Mouse (Mus musculus) heart, adult 2 months (tissue): ENCODE data around the gene Samd15. TPM values are rescaled to one million over a fixed set of nuclear protein-coding genes. Genes with fewer than 3 reads are reported as not detected.

Source experiments
- DNase-seq, 2 experiments: peaks; one replicate each; pipeline ENCODE4 v3.0.0; 2021
- H3K27ac ChIP-seq: fragments of 200-600 bp; 2 replicates; pipeline ENCODE4 v1.8.1; 2022
- H3K27me3 ChIP-seq: fragments of 200-500 bp; 2 replicates; pipeline ENCODE4 v1.6.1; 2012; ENCODE audit warnings: mild to moderate bottlenecking, low read length, inconsistent platforms, mixed read lengths; ENCODE audit not compliant: control insufficient read depth, insufficient read depth
- H3K36me3 ChIP-seq: fragments of 200-500 bp; 2 replicates; pipeline ENCODE4 v1.6.1; 2012; ENCODE audit warnings: low read length, inconsistent platforms; ENCODE audit not compliant: control insufficient read depth, insufficient read depth
- H3K4me1 ChIP-seq: fragments of 200-500 bp; 2 replicates; pipeline ENCODE4 v1.6.1; 2011; ENCODE audit warnings: low read length; ENCODE audit not compliant: control insufficient read depth, insufficient read depth
- H3K4me3 ChIP-seq: fragments of 200-600 bp; 2 replicates; pipeline ENCODE4 v1.8.1; 2022
- H3K79me2 ChIP-seq: fragments of 200-500 bp; replicated peaks from 2 replicates; pipeline ENCODE4 v1.6.1; 2012; ENCODE audit warnings: mild to moderate bottlenecking, inconsistent platforms, low read length, moderate library complexity, mixed read lengths; ENCODE audit not compliant: control insufficient read depth, insufficient read depth
- H3K9ac ChIP-seq: fragments of 200-500 bp; 2 replicates; pipeline ENCODE4 v1.6.1; 2012; ENCODE audit warnings: low read depth, mild to moderate bottlenecking, control low read depth, inconsistent platforms, low read length, mixed read lengths
- CTCF ChIP-seq: fragments of 200-600 bp; IDR thresholded peaks from 2 replicates; pipeline ENCODE4 v1.8.1; 2022; ENCODE audit warnings: antibody characterized with exemption, mild to moderate bottlenecking, moderate library complexity
- EP300 ChIP-seq: fragments of 200-500 bp; IDR thresholded peaks from 2 replicates; pipeline ENCODE4 v1.6.1; 2011; ENCODE audit warnings: low read depth, low read length, control low read depth; ENCODE audit not compliant: insufficient read depth
- POLR2A ChIP-seq: fragments of 200-500 bp; IDR thresholded peaks from 2 replicates; pipeline ENCODE4 v1.6.1; 2011; ENCODE audit warnings: mild to moderate bottlenecking, low read depth, low read length, control low read depth; ENCODE audit not compliant: insufficient read depth
- WGBS: fragments of 180-500 bp; shearing (Covaris S2); methylation state at CpG from one replicate; pipeline ENCODE4 v1.1.7; 2018; 5-methylcytosine and 5-hydroxymethylcytosine counted together
- intact Hi-C: fragments of 180-260 bp; cut with DNase I; formaldehyde crosslinking; loops from one replicate; pipeline ENCODE4 v1.15.1; 2025
- polyA plus RNA-seq: library from polyadenylated mRNA; depleted of rRNA; stranded (reverse); fragments of >200 nt; gene quantifications from 2 replicates; pipeline ENCODE4 v1.2.3, GENCODE M21; 2012; rRNA removed
- total RNA-seq, 2 experiments: library from RNA; stranded (reverse); gene quantifications; 2 replicates each; pipeline ENCODE4 v1.2.3; 2021

The Samd15 gene
- total and polyA plus RNA-seq, 3 experiments: 0.39 TPM; not detected in 2

GRCm38 (mm10) chr12:87238632-87239031 is 39.1 kb downstream of the Samd15 start, which contains the start of gene Noxred1:
TSS of gene Noxred1 (minus strand) at chr12:87238732.
- intact Hi-C loops: no loop called here
- H3K36me3 ChIP-seq: no peaks in the 10 kb centered on the region; the same call in 1 of the 2 replicates
- no peak within 1 kb of the TSS for H3K27ac ChIP-seq
- no peak within 1 kb of the TSS for H3K9ac ChIP-seq
- H3K79me2 ChIP-seq: no peaks in the 10 kb centered on the region
- no peak for DNase-seq
- no peaks in the 10 kb centered on the region for H3K27me3 ChIP-seq
- H3K4me1 ChIP-seq: no peaks in the 10 kb centered on the region
- WGBS: 57% methylated on average over 1 of the region's 1 CpGs
- H3K4me3 ChIP-seq: no peak within 1 kb of the TSS
- TF ChIP-seq CTCF (no peak), POLR2A (no peak), EP300 (no peak)

GRCm38 (mm10) chr12:87250161-87250560 is 50.6 kb downstream of the Samd15 start:
- Histone ChIP-seq H3K79me2 (no peaks in the 10 kb centered on the region), H3K9ac (no peak overlapping the region), H3K4me3 (no peak overlapping the region), H3K27me3 (no peaks in the 10 kb centered on the region), H3K4me1 (no peaks in the 10 kb centered on the region), H3K36me3 (no peaks in the 10 kb centered on the region; the same call in 1 of the 2 replicates), H3K27ac (no peak overlapping the region)
- intact Hi-C loops: no loop called here
- no peak for DNase-seq
- WGBS: 89% methylated on average over 6 of the region's 6 CpGs
- no peak for TF ChIP-seq POLR2A
- TF ChIP-seq CTCF: no peak
- no peak for TF ChIP-seq EP300

GRCm38 (mm10) chr12:87253878-87254277 is 54.4 kb downstream of the Samd15 start:
- WGBS: 88% methylated on average over 6 of the region's 6 CpGs
- Histone ChIP-seq H3K36me3 (no peaks in the 10 kb centered on the region; the same call in 1 of the 2 replicates), H3K79me2 (no peaks in the 10 kb centered on the region), H3K27ac (no peak overlapping the region), H3K4me3 (no peak overlapping the region), H3K9ac (no peak overlapping the region), H3K27me3 (no peaks in the 10 kb centered on the region), H3K4me1 (no peaks in the 10 kb centered on the region)
- intact Hi-C loops: no loop called here
- no peak for TF ChIP-seq CTCF
- no peak for TF ChIP-seq POLR2A
- TF ChIP-seq EP300: no peak
- no peak for DNase-seq

- H3K79me2 ChIP-seq: no peaks in the 10 kb centered on the region
- no peak overlapping the region for H3K9ac ChIP-seq
- no peak for DNase-seq
- no peaks in the 10 kb centered on the region for H3K4me1 ChIP-seq
- intact Hi-C loops: no loop called here
- TF ChIP-seq POLR2A (no peak), EP300 (no peak), CTCF (no peak)
- no peak overlapping the region for H3K27ac ChIP-seq
- H3K4me3 ChIP-seq: no peak overlapping the region
- H3K36me3 ChIP-seq: no peaks in the 10 kb centered on the region; the same call in 1 of the 2 replicates
- H3K27me3 ChIP-seq: no peaks in the 10 kb centered on the region
- WGBS: 92% methylated on average over 5 of the region's 5 CpGs
These were observed 57.1 kb downstream of the Samd15 start for GRCm38 (mm10) chr12:87256629-87257028.

- Histone ChIP-seq H3K36me3 (no peaks in the 10 kb centered on the region), H3K27ac (no peak overlapping the region), H3K4me3 (no peak overlapping the region), H3K79me2 (no peaks in the 10 kb centered on the region), H3K27me3 (no peaks in the 10 kb centered on the region), H3K9ac (no peak overlapping the region), H3K4me1 (no peaks in the 10 kb centered on the region)
- 96% methylated on average over 8 of the region's 8 CpGs for WGBS
- DNase-seq: no peak
- intact Hi-C loops: no loop called here
- TF ChIP-seq CTCF: no peak
- TF ChIP-seq EP300: no peak
- no peak for TF ChIP-seq POLR2A
These were observed 61.0 kb downstream of the Samd15 start for GRCm38 (mm10) chr12:87260562-87260961.

Other genes starting within 250 kb of the Samd15 start
- not detected for gene Zdhhc22, start 209.3 kb upstream of the Samd15 start, total RNA-seq
- gene Zdhhc22, start 209.3 kb upstream of the Samd15 start, polyA plus RNA-seq: not detected in 2 replicates
- under 1 TPM; 0.08 to 0.09 TPM for gene Tmem63c, start 178.4 kb upstream of the Samd15 start, total RNA-seq
- gene Tmem63c, start 178.4 kb upstream of the Samd15 start, polyA plus RNA-seq: 0.14 and 0.38 TPM in 2 replicates
- not detected for gene Ngb, start 97.2 kb upstream of the Samd15 start, total RNA-seq
- gene Ngb, start 97.2 kb upstream of the Samd15 start, polyA plus RNA-seq: 0.14 and 0.26 TPM in 2 replicates
- 10 to 100 TPM; 43.1 to 46.0 TPM for gene Gstz1, start 52.6 kb upstream of the Samd15 start, total RNA-seq
- gene Gstz1, start 52.6 kb upstream of the Samd15 start, polyA plus RNA-seq: 66.7 and 89.0 TPM in 2 replicates
- gene Pomt2, start 51.8 kb upstream of the Samd15 start, total RNA-seq: 1 to 10 TPM; 9.4 to 9.7 TPM
- gene Pomt2, start 51.8 kb upstream of the Samd15 start, polyA plus RNA-seq: 9.8 and 18.9 TPM in 2 replicates
- 1 to 10 TPM; 5.3 to 6.4 TPM for gene Tmed8, start 731 bp downstream of the Samd15 start, total RNA-seq
- 3.1 and 5.6 TPM in 2 replicates for gene Tmed8, start 731 bp downstream of the Samd15 start, polyA plus RNA-seq
- gene Noxred1, start 39.0 kb downstream of the Samd15 start, total RNA-seq: under 1 TPM; 0.39 to 0.61 TPM
- gene Noxred1, start 39.0 kb downstream of the Samd15 start, polyA plus RNA-seq: 0.47 and 0.67 TPM in 2 replicates
- 10 to 100 TPM; 23.2 to 25.5 TPM for gene Vipas39, start 66.5 kb downstream of the Samd15 start, total RNA-seq
- gene Vipas39, start 66.5 kb downstream of the Samd15 start, polyA plus RNA-seq: 23.3 and 39.7 TPM in 2 replicates
- gene Ahsa1, start 66.8 kb downstream of the Samd15 start, total RNA-seq: 100 to 1,000 TPM; 138 to 153 TPM
- 74.5 and 85.8 TPM in 2 replicates for gene Ahsa1, start 66.8 kb downstream of the Samd15 start, polyA plus RNA-seq
- not detected for gene Ism2, start 100.0 kb downstream of the Samd15 start, total RNA-seq
- 0.09 and 0.18 TPM in 2 replicates for gene Ism2, start 100.0 kb downstream of the Samd15 start, polyA plus RNA-seq
- 10 to 100 TPM; 21.1 to 23.1 TPM for gene Sptlc2, start 188.6 kb downstream of the Samd15 start, total RNA-seq
- 5.0 and 9.8 TPM in 2 replicates for gene Sptlc2, start 188.6 kb downstream of the Samd15 start, polyA plus RNA-seq
- gene Slirp, start 244.2 kb downstream of the Samd15 start, total RNA-seq: 100 to 1,000 TPM; 169 to 173 TPM
- 32.1 and 49.0 TPM in 2 replicates for gene Slirp, start 244.2 kb downstream of the Samd15 start, polyA plus RNA-seq
- 10 to 100 TPM in 1 of 2 experiments, 1 to 10 TPM in 1; 9.6 to 11.5 TPM for gene Alkbh1, start 244.3 kb downstream of the Samd15 start, total RNA-seq
- gene Alkbh1, start 244.3 kb downstream of the Samd15 start, polyA plus RNA-seq: 7.6 and 11.9 TPM in 2 replicates